31 mouse cellular contexts compared by ENCODE assay signal in genomic region chr11:118068812-118069332, GRCm38 (mm10).
DNase-seq lines count a peak whose midpoint lies in the region; ATAC-seq lines count a peak whose summit lies in the region.
"Had no signal": no experiment of that assay in that cellular context is flagged by ENCODE, and none has a peak within 500 bp of the region (broad histone marks: within the 10 kb centered on the region; RNA-seq: fewer than 3 reads in every experiment).

No protein-coding gene starts in this region.

- no peak for DNase-seq in hindbrain, embryonic 11.5 days (ENCODE audit: low spot score)
- DNase-seq in limb, embryonic 11.5 days (ENCODE audit: low spot score) = no peak
- DNase-seq in limb, embryonic 10.5 days (ENCODE audit: low spot score) = no peak
- DNase-seq in thymus, postnatal 10 days (ENCODE audit: low spot score in 2 of 2) = no peak
- DNase-seq: adrenal gland, adult 8-10 months; cerebellum, adult 9-10 months; embryo, embryonic 11 days; gastrocnemius, postnatal 14 days; kidney, postnatal 10 days; left cerebral cortex, postnatal 4 days; liver; lung, adult 2 months; lung, postnatal 10 days; right cerebral cortex, adult 18-20 months; spleen, adult 18-20 months; thymus, adult 18-20 months; thymus, postnatal 36 days had no signal

- no peak overlapping the region for H3K9ac ChIP-seq in hindbrain, embryonic 13.5 days
- H3K9ac ChIP-seq in hindbrain, embryonic 11.5 days (ENCODE audit: low read depth, low read length) = no peak overlapping the region
- no peak overlapping the region for H3K9ac ChIP-seq in limb, embryonic 11.5 days (ENCODE audit: low read length)
- H3K9ac ChIP-seq in hindbrain, embryonic 16.5 days (ENCODE audit: low read depth, low read length) = no peak overlapping the region
- H3K9ac ChIP-seq in neural tube, embryonic 15.5 days (replicated peaks) = no peak overlapping the region
- H3K9ac ChIP-seq: embryonic facial prominence, embryonic 12.5 days; heart, embryonic 15.5 days; liver, embryonic 14.5 days; midbrain, embryonic 15.5 days had no signal

- peaks cover 10% of the 10 kb centered on the region; the same call in 1 of the 2 replicates for H3K4me1 ChIP-seq in hindbrain, embryonic 13.5 days (replicated peaks)
- no peaks in the 10 kb centered on the region for H3K4me1 ChIP-seq in hindbrain, embryonic 11.5 days (replicated peaks; ENCODE audit: control insufficient read depth, insufficient read depth, low read length)
- H3K4me1 ChIP-seq in limb, embryonic 11.5 days (ENCODE audit: control insufficient read depth, insufficient read depth, low read length) = peaks cover 7% of the 10 kb centered on the region; the same call in 1 of the 2 replicates
- H3K4me1 ChIP-seq in limb, embryonic 10.5 days = peaks cover 37% of the 10 kb centered on the region
- no peaks in the 10 kb centered on the region; the same call in 1 of the 2 replicates for H3K4me1 ChIP-seq in hindbrain, embryonic 16.5 days (ENCODE audit: control insufficient read depth, insufficient read depth, low read depth, low read length)
- peaks cover 15% of the 10 kb centered on the region for H3K4me1 ChIP-seq in neural tube, embryonic 15.5 days
- H3K4me1 ChIP-seq: midbrain, embryonic 15.5 days had no signal

- H3K4me3 ChIP-seq in hindbrain, embryonic 13.5 days = no peak overlapping the region
- H3K4me3 ChIP-seq in hindbrain, embryonic 11.5 days (ENCODE audit: low read depth, low read length) = no peak overlapping the region
- no peak overlapping the region for H3K4me3 ChIP-seq in limb, embryonic 11.5 days (ENCODE audit: low read depth, low read length)
- H3K4me3 ChIP-seq in limb, embryonic 10.5 days = no peak overlapping the region
- H3K4me3 ChIP-seq in hindbrain, embryonic 16.5 days (ENCODE audit: low read length) = no peak overlapping the region
- no peak overlapping the region for H3K4me3 ChIP-seq in neural tube, embryonic 15.5 days (replicated peaks)
- H3K4me3 ChIP-seq: embryonic facial prominence, embryonic 12.5 days; heart, embryonic 10.5 days; heart, embryonic 15.5 days; layer of hippocampus, adult 2 months; midbrain, embryonic 15.5 days had no signal

- H3K9me3 ChIP-seq in hindbrain, embryonic 13.5 days = no peaks in the 10 kb centered on the region
- no peaks in the 10 kb centered on the region for H3K9me3 ChIP-seq in hindbrain, embryonic 11.5 days (ENCODE audit: control insufficient read depth, low read length)
- H3K9me3 ChIP-seq in limb, embryonic 11.5 days (ENCODE audit: control insufficient read depth, low read length) = no peaks in the 10 kb centered on the region
- H3K9me3 ChIP-seq in limb, embryonic 10.5 days (replicated peaks) = no peaks in the 10 kb centered on the region
- no peaks in the 10 kb centered on the region for H3K9me3 ChIP-seq in hindbrain, embryonic 16.5 days (ENCODE audit: control insufficient read depth, low read length)
- no peaks in the 10 kb centered on the region for H3K9me3 ChIP-seq in neural tube, embryonic 15.5 days (replicated peaks)
- H3K9me3 ChIP-seq: embryonic facial prominence, embryonic 12.5 days; G1E; heart, embryonic 10.5 days; heart, embryonic 15.5 days; midbrain, embryonic 15.5 days had no signal

- WGBS in hindbrain, embryonic 13.5 days = 73% methylated on average over 16 of the region's 16 CpGs
- 87% methylated on average over 16 of the region's 16 CpGs for WGBS in hindbrain, embryonic 11.5 days
- WGBS in limb, embryonic 11.5 days = 68% methylated on average over 16 of the region's 16 CpGs
- WGBS in limb, embryonic 10.5 days = 78% methylated on average over 16 of the region's 16 CpGs
- 76% methylated on average over 16 of the region's 16 CpGs for WGBS in hindbrain, embryonic 16.5 days
- 39% methylated on average over 16 of the region's 16 CpGs for WGBS in neural tube, embryonic 15.5 days

- no peak for ATAC-seq in hindbrain, embryonic 13.5 days (ENCODE audit: low FRiP score)
- no peak for ATAC-seq in hindbrain, embryonic 11.5 days (ENCODE audit: low FRiP score)
- ATAC-seq in limb, embryonic 11.5 days (ENCODE audit: insufficient number of reproducible peaks, low FRiP score, low TSS enrichment, low read depth) = no peak
- ATAC-seq in hindbrain, embryonic 16.5 days = peak; percentile 58
- ATAC-seq in neural tube, embryonic 15.5 days (ENCODE audit: low FRiP score) = peak; percentile 59; the same call in 1 of the 2 replicates
- ATAC-seq: forebrain, embryonic 14.5 days; intestine, postnatal 0 days; midbrain, embryonic 15.5 days had no signal

- H3K27ac ChIP-seq in hindbrain, embryonic 13.5 days = peak overlapping the region; percentile 80
- H3K27ac ChIP-seq in hindbrain, embryonic 11.5 days (ENCODE audit: low read depth, low read length) = no peak overlapping the region
- 0 out of 2 replicates have a peak overlapping the region, but pooled peaks have one; percentile 14 for H3K27ac ChIP-seq in limb, embryonic 11.5 days (replicated peaks; ENCODE audit: low read depth, low read length)
- H3K27ac ChIP-seq in limb, embryonic 10.5 days = no peak overlapping the region
- no peak overlapping the region for H3K27ac ChIP-seq in hindbrain, embryonic 16.5 days (ENCODE audit: low read depth, low read length)
- peak overlapping the region; percentile 79 for H3K27ac ChIP-seq in neural tube, embryonic 15.5 days (replicated peaks)
- H3K27ac ChIP-seq: embryonic facial prominence, embryonic 12.5 days; heart, embryonic 10.5 days; heart, embryonic 15.5 days; layer of hippocampus, adult 2 months; liver, embryonic 14.5 days; macrophage; midbrain, embryonic 15.5 days; stomach, postnatal 0 days had no signal

- no peaks in the 10 kb centered on the region for H3K27me3 ChIP-seq in hindbrain, embryonic 13.5 days
- H3K27me3 ChIP-seq in hindbrain, embryonic 11.5 days (ENCODE audit: control insufficient read depth, insufficient read depth, low read length) = no peaks in the 10 kb centered on the region
- no peaks in the 10 kb centered on the region for H3K27me3 ChIP-seq in limb, embryonic 11.5 days (ENCODE audit: control insufficient read depth, insufficient read depth, low read length)
- no peaks in the 10 kb centered on the region for H3K27me3 ChIP-seq in limb, embryonic 10.5 days (ENCODE audit: low read depth, poor library complexity, severe bottlenecking)
- no peaks in the 10 kb centered on the region for H3K27me3 ChIP-seq in hindbrain, embryonic 16.5 days (replicated peaks; ENCODE audit: control insufficient read depth, insufficient read depth, low read length)
- H3K27me3 ChIP-seq in neural tube, embryonic 15.5 days (replicated peaks) = no peaks in the 10 kb centered on the region
- H3K27me3 ChIP-seq: embryonic facial prominence, embryonic 12.5 days; midbrain, embryonic 15.5 days had no signal

- H3K36me3 ChIP-seq in hindbrain, embryonic 13.5 days = no peaks in the 10 kb centered on the region
- no peaks in the 10 kb centered on the region for H3K36me3 ChIP-seq in hindbrain, embryonic 11.5 days (ENCODE audit: control insufficient read depth, insufficient read depth, low read length)
- no peaks in the 10 kb centered on the region for H3K36me3 ChIP-seq in limb, embryonic 11.5 days (ENCODE audit: control insufficient read depth, insufficient read depth, low read length)
- no peaks in the 10 kb centered on the region for H3K36me3 ChIP-seq in limb, embryonic 10.5 days
- H3K36me3 ChIP-seq in hindbrain, embryonic 16.5 days (ENCODE audit: control insufficient read depth, insufficient read depth, low read length) = no peaks in the 10 kb centered on the region
- no peaks in the 10 kb centered on the region for H3K36me3 ChIP-seq in neural tube, embryonic 15.5 days
- H3K36me3 ChIP-seq: embryonic facial prominence, embryonic 12.5 days; G1E; heart, embryonic 10.5 days; heart, embryonic 15.5 days; midbrain, embryonic 15.5 days had no signal

- H3K4me2 ChIP-seq in hindbrain, embryonic 13.5 days = no peak overlapping the region
- H3K4me2 ChIP-seq in hindbrain, embryonic 11.5 days (replicated peaks; ENCODE audit: low read depth, low read length) = no peak overlapping the region
- no peak overlapping the region for H3K4me2 ChIP-seq in limb, embryonic 11.5 days (ENCODE audit: low read depth, severe bottlenecking)
- no peak overlapping the region for H3K4me2 ChIP-seq in hindbrain, embryonic 16.5 days (ENCODE audit: low read length)
- peak overlapping the region; percentile 29 for H3K4me2 ChIP-seq in neural tube, embryonic 15.5 days
- H3K4me2 ChIP-seq: embryonic facial prominence, embryonic 12.5 days; heart, embryonic 15.5 days; midbrain, embryonic 15.5 days had no signal

Comparison
In these comparisons a context has a peak if more than half of its experiments do, and no peak if none do; other contexts are left out.
1. ATAC-seq: peak in hindbrain, embryonic 16.5 days (single experiment) and neural tube, embryonic 15.5 days (single experiment); none in hindbrain, embryonic 13.5 days (single experiment), hindbrain, embryonic 11.5 days (single experiment) and limb, embryonic 11.5 days (single experiment).
2. H3K27ac ChIP-seq: peak in hindbrain, embryonic 13.5 days (single experiment), limb, embryonic 11.5 days (single experiment) and neural tube, embryonic 15.5 days (single experiment); none in hindbrain, embryonic 11.5 days (single experiment), limb, embryonic 10.5 days (single experiment) and hindbrain, embryonic 16.5 days (single experiment).